Mouse (Mus musculus) lung, postnatal 0 days (tissue): Measurements from ENCODE around the gene Tbc1d22a. TPM values are rescaled to one million over a fixed set of nuclear protein-coding genes. Genes with fewer than 3 reads are reported as not detected.
A peak's percentile ranks its signal among the peaks of the same experiment; 100 is the strongest.

Experiments
- ATAC-seq: fragments of 200-750 bp; cut with Nextera tagmentation; 2 replicates; pipeline ENCODE4 v1.8.0; 2017; ENCODE audit warnings: moderate library complexity
- DNase-seq: peaks from one replicate; pipeline ENCODE4 v3.0.0-alpha.2; 2016; ENCODE audit warnings: low spot score
- H3K27ac ChIP-seq: fragments of 300-500 bp; sonication (generic); 2 replicates; pipeline ENCODE4 v1.5.1; 2014; ENCODE audit warnings: antibody characterized with exemption, mild to moderate bottlenecking, low read length, mixed read lengths
- H3K27me3 ChIP-seq: fragments of 300-500 bp; sonication (generic); replicated peaks from 2 replicates; pipeline ENCODE4 v1.6.1; 2014; ENCODE audit warnings: low read length, mixed read lengths; ENCODE audit not compliant: insufficient read depth
- H3K36me3 ChIP-seq: fragments of 300-500 bp; sonication (generic); 2 replicates; pipeline ENCODE4 v1.6.1; 2014; ENCODE audit warnings: low read length, mixed read lengths; ENCODE audit not compliant: insufficient read depth
- H3K4me1 ChIP-seq: fragments of 300-500 bp; sonication (generic); 2 replicates; pipeline ENCODE4 v1.6.1; 2014; ENCODE audit warnings: antibody characterized with exemption, low read depth, low read length, mixed read lengths; ENCODE audit not compliant: insufficient read depth
- H3K4me2 ChIP-seq: fragments of 300-500 bp; sonication (generic); replicated peaks from 2 replicates; pipeline ENCODE4 v1.6.1; 2014; ENCODE audit warnings: low read depth, mild to moderate bottlenecking, low read length, moderate library complexity, mixed read lengths
- H3K4me3 ChIP-seq: fragments of 300-500 bp; sonication (generic); 2 replicates; pipeline ENCODE4 v1.5.1; 2014; ENCODE audit warnings: low read depth, low read length
- H3K9ac ChIP-seq: fragments of 300-500 bp; sonication (generic); replicated peaks from 2 replicates; pipeline ENCODE4 v1.6.1; 2014; ENCODE audit warnings: low read depth, mild to moderate bottlenecking
- H3K9me3 ChIP-seq: fragments of 300-500 bp; sonication (generic); 2 replicates; pipeline ENCODE4 v1.6.1; 2016; ENCODE audit warnings: low read length, mixed read lengths
- CTCF ChIP-seq: IDR thresholded peaks from 2 replicates; pipeline ENCODE4 v1.5.1; 2016; ENCODE audit warnings: antibody characterized with exemption, mild to moderate bottlenecking
- EP300 ChIP-seq: IDR thresholded peaks from 2 replicates; pipeline ENCODE4 v1.6.1; 2016; ENCODE audit warnings: antibody characterized with exemption, mild to moderate bottlenecking, control low read depth
- WGBS: fragments of 180-500 bp; shearing (Covaris S2); extraction: QIAGEN DNeasy Blood & Tissue Kit; methylation state at CpG from one replicate; pipeline ENCODE4 v1.1.7; 2014; 5-methylcytosine and 5-hydroxymethylcytosine counted together
- polyA plus RNA-seq: library from polyadenylated mRNA; unstranded; fragments of >200 nt; fragmentation: Nextera tagmentation; extraction: Ambion mirVana; gene quantifications from 2 replicates; pipeline ENCODE4 v1.2.1, GENCODE M21; 2015

Gene Tbc1d22a
- polyA plus RNA-seq, 1 experiment from 2014 or later, result 13.1 TPM

DNA sequence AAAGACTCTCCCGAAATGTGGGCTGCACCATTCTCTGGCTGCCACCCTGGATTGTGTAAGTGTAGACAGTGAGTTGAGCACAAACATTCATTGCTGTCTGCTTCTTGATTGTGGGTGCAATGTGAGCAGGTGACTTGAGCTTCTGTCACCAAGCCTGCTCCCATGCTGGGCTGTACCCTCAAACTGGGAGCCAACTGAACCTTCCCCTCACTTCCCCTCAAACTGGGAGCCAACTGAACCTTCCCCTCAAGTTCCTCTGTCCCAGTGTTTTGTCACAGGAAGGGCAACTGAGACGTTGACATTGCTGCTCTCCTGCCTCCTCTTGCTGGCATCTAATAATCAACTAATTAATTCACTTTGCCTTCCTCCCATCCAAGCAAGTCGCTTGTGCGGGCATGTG, 52.7 kb downstream of the Tbc1d22a start:
- DNase-seq (no peak), ATAC-seq (no peak)
- TF ChIP-seq EP300 (no peak), CTCF (no peak)
- Histone ChIP-seq H3K36me3 (no peaks in the 10 kb centered on the region), H3K9me3 (no peaks in the 10 kb centered on the region), H3K27ac (no peak overlapping the region), H3K27me3 (no peaks in the 10 kb centered on the region), H3K4me1 (no peaks in the 10 kb centered on the region), H3K4me2 (no peak overlapping the region), H3K9ac (no peak overlapping the region), H3K4me3 (no peak overlapping the region)
- WGBS, result 64% methylated on average over 4 of the region's 4 CpGs

- Histone ChIP-seq H3K27ac (no peak overlapping the region), H3K4me1 (no peaks in the 10 kb centered on the region), H3K9ac (no peak overlapping the region), H3K9me3 (no peaks in the 10 kb centered on the region), H3K4me2 (no peak overlapping the region), H3K36me3 (no peaks in the 10 kb centered on the region), H3K27me3 (no peaks in the 10 kb centered on the region), H3K4me3 (no peak overlapping the region)
- TF ChIP-seq CTCF (no peak), EP300 (no peak)
- 0 out of 2 replicates have a peak, but pooled peaks have one; percentile 12 for ATAC-seq
- WGBS, result 50% methylated on average over 1 of the region's 1 CpGs
- DNase-seq, result peak; percentile 15
Observed at GRCm38 (mm10) chr15:86268526-86268925, 54.3 kb downstream of the Tbc1d22a start.

DNA sequence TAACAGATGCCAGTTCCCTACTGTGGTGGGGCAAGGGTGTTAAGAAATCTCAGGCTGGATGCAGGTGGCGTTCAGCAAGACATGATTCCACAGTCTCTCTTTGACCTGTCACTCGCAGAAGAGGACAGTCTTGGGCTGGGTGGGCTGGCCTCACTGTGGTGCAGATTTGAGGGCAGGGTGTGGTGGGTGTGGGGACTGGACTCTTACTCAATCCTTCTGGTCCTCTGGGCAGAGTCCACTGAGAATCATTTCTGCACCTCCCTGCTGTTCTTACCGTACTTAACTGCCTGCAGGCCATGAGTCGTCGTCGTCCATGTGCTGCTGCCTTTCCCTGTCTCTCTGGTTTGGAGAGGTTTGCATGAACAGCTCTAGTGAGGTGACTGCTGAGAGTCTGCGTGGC, 61.5 kb downstream of the Tbc1d22a start:
- no peak overlapping the region for H3K4me3 ChIP-seq
- H3K9me3 ChIP-seq, result no peaks in the 10 kb centered on the region
- H3K9ac ChIP-seq, result no peak overlapping the region
- peaks cover 9% of the 10 kb centered on the region; the same call in 1 of the 2 replicates for H3K4me1 ChIP-seq
- no peaks in the 10 kb centered on the region for H3K27me3 ChIP-seq
- DNase-seq (no peak), ATAC-seq (no peak)
- 89% methylated on average over 7 of the region's 7 CpGs for WGBS
- no peaks in the 10 kb centered on the region for H3K36me3 ChIP-seq
- H3K4me2 ChIP-seq, result no peak overlapping the region
- no peak overlapping the region for H3K27ac ChIP-seq
- TF ChIP-seq CTCF, result no peak
- TF ChIP-seq EP300, result no peak

DNA sequence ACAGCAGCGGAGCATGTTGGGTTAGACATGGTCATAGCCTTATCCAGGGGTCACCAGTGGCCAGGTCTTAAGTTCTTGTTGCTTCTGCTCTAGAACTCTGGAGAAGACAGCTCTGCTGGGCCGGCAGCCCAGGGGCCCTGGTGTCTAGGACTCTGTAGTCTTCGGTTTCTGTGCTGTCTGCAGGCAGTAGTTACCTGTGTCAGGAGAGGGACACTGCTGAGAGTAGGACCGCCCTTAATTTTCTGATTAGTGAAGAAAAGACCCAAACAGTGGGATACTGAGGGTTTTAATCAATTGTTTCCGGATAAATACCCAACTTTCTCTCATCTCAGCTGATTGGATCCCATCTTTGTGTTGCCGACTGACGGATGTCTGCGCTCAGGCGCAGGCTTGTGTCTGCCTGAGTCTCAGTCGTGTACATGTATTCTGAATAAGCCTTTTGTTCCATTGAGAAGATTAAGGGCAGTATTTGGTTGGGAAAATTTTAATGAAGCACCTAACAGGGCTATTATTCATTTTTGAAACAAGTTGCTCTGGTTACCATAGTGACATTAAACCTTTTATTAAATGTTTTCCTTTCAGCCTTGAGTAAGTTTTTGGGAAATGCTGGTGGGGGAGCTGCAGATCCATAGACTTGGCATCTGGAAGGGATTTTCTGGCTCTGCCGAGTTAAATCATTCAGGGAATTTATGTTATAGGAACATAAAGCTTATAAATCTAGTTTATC, 62.4 kb downstream of the Tbc1d22a start:
- no peaks in the 10 kb centered on the region for H3K36me3 ChIP-seq
- WGBS, result 85% methylated on average over 11 of the region's 11 CpGs
- no peak overlapping the region for H3K4me3 ChIP-seq
- ATAC-seq (no peak), DNase-seq (peak; percentile 12)
- TF ChIP-seq EP300, result no peak
- TF ChIP-seq CTCF, result no peak
- no peak overlapping the region for H3K9ac ChIP-seq
- H3K27ac ChIP-seq, result no peak overlapping the region
- no peaks in the 10 kb centered on the region for H3K9me3 ChIP-seq
- no peaks in the 10 kb centered on the region for H3K27me3 ChIP-seq
- no peak overlapping the region for H3K4me2 ChIP-seq
- H3K4me1 ChIP-seq, result peaks cover 9% of the 10 kb centered on the region; the same call in 1 of the 2 replicates

- TF ChIP-seq CTCF, result 0 out of 2 replicates have a peak, but pooled peaks have one; percentile 8
- peak; percentile 61 for TF ChIP-seq EP300
- DNase-seq (peak; percentile 57), ATAC-seq (peak; percentile 75)
- Histone ChIP-seq H3K27me3 (no peaks in the 10 kb centered on the region), H3K4me2 (0 out of 2 replicates have a peak overlapping the region, but pooled peaks have one; percentile 1), H3K36me3 (no peaks in the 10 kb centered on the region), H3K4me3 (no peak overlapping the region), H3K4me1 (peaks cover 9% of the 10 kb centered on the region; the same call in 1 of the 2 replicates), H3K9ac (no peak overlapping the region), H3K27ac (no peak overlapping the region), H3K9me3 (no peaks in the 10 kb centered on the region)
- 44% methylated on average over 15 of the region's 15 CpGs for WGBS
Observed at GRCm38 (mm10) chr15:86277428-86277827, 63.2 kb downstream of the Tbc1d22a start.

DNA sequence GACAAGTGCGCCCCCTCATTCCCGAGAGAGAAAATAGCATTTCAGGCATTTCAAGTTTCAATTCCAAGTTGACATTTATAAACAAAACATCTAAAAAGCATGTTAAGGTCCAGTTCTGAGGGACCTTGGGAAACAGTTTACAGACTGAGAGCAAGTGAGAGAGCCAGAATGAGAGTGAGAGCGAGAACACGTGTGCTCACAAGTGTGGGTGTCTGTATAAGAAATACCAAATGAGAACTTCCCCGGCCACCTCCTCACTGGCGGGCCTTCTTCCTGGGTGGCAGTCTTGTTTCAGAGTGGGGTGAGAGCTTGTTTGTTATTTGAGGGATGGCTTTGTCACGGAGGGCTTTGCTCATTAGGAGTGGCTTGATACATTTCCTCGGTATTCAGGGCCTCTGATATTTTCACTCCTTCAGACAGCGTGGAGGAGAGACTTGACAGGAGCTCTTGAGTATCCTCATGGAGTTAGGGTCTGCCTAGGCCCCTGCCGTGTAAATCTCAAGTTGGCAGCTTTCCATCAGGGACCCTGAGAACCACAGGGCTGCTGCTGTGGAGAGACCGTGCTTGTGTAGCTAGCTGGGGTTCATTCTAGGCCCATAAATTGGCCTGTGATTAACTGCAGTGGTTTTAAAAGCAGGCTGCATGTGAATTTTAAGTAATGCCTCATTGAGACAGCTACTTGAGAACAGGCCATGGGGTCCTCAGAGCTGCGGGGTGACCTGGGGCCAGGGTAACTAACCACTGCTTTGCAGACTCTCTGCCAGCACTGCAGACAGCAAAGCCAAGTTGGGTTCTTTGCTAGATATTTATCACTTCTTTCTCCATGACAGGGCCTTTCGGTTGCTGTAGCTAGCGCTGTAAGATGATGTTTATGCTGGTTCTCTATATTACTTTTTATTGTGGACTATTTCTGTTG, 65.1 kb downstream of the Tbc1d22a start:
- no peak overlapping the region for H3K9ac ChIP-seq
- no peak overlapping the region for H3K4me3 ChIP-seq
- H3K4me2 ChIP-seq, result no peak overlapping the region
- DNase-seq (peak; percentile 25), ATAC-seq (0 out of 2 replicates have a peak, but pooled peaks have one; percentile 21)
- WGBS, result 52% methylated on average over 14 of the region's 14 CpGs
- TF ChIP-seq CTCF (no peak), EP300 (no peak)
- H3K9me3 ChIP-seq, result no peaks in the 10 kb centered on the region
- H3K4me1 ChIP-seq, result peaks cover 9% of the 10 kb centered on the region; the same call in 1 of the 2 replicates
- H3K36me3 ChIP-seq, result no peaks in the 10 kb centered on the region
- no peak overlapping the region for H3K27ac ChIP-seq
- H3K27me3 ChIP-seq, result no peaks in the 10 kb centered on the region
